Mouse (Mus musculus): ENCODE results near the gene Trib3. TPM values are rescaled to one million over a fixed set of nuclear protein-coding genes. Genes with fewer than 3 reads are reported as not detected.

Trib3 gene
- polyA plus RNA-seq, 1 experiment from 2014 or later: 5.0 TPM

DNA sequence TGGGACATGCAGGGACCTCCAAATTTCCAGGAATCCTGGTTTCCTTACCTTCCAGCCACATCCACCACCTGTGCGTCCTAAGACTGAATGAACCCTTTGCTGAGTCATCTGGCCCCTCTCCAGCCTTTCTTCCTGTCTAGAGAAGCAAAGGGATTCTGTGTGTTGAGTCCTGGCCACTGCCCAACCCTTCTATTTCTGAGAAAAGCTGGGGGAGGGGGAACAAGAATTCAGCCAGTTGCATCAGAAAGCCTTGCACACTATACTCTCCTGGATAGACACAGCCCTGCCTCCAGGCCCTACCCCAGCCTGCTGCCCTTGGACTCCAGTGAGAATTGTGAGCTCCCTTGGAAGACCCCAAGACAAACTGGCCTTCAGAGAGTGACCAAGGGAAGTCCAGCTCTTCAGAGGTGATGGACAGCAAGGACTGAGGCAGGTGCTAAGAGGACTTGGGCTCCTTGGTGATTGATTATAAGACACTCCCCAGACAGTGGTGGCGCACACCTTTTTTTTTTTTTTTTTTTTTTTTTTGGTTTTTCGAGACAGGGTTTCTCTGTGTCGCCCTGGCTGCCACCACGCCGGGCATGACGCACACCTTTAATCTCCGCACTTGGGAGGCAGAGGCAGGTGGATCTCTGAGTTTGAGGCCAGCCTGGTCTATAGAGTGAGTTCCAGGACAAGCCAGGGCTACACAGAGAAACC is 6.2 kb upstream of the Trib3 start:
- Histone ChIP-seq H3K36me3 (ENCODE audit: control insufficient read depth, insufficient read depth, low read length) (no peaks in the 10 kb centered on the region), H3K4me2 (ENCODE audit: low read depth, low read length) (no peak overlapping the region), H3K4me3 (ENCODE audit: low read length) (no peak overlapping the region), H3K4me1 (replicated peaks; ENCODE audit: control insufficient read depth, insufficient read depth, low read length) (peaks cover 5% of the 10 kb centered on the region; the same call in 1 of the 2 replicates), H3K27ac (ENCODE audit: low read length) (no peak overlapping the region), H3K27me3 (ENCODE audit: control insufficient read depth, insufficient read depth, low read depth, low read length) (no peaks in the 10 kb centered on the region), H3K9me3 (ENCODE audit: control insufficient read depth, low read length) (no peaks in the 10 kb centered on the region), H3K9ac (ENCODE audit: low read length) (no peak overlapping the region)
- WGBS: 77% methylated on average over 8 of the region's 8 CpGs
- peak; percentile 76 for ATAC-seq (ENCODE audit: low read depth)

DNA sequence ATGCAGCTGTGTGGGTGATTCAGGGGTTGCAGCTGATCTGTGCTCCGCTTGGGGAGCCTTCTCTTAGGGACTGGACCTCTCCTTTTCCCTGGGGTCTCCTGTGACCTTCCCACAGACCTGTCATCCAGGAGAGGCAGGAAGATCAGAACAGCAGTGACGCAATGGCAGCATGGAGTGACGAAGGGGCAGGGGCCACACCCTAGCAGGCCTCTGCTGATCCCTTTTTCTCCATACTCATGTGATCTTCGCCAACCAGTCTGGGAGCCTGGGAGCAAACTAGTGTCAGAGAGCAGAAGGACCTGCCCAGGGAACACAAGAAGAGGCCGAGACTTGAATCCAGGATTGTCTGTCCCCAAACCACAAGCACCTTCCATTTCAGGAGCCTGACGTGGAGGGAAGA is 5.4 kb upstream of the Trib3 start:
- Histone ChIP-seq H3K9me3 (ENCODE audit: control insufficient read depth, low read length) (no peaks in the 10 kb centered on the region), H3K27ac (ENCODE audit: low read length) (no peak overlapping the region), H3K27me3 (ENCODE audit: control insufficient read depth, insufficient read depth, low read depth, low read length) (no peaks in the 10 kb centered on the region), H3K4me3 (ENCODE audit: low read length) (no peak overlapping the region), H3K36me3 (ENCODE audit: control insufficient read depth, insufficient read depth, low read length) (no peaks in the 10 kb centered on the region), H3K9ac (ENCODE audit: low read length) (no peak overlapping the region), H3K4me1 (replicated peaks; ENCODE audit: control insufficient read depth, insufficient read depth, low read length) (peaks cover 9% of the 10 kb centered on the region; the same call in 1 of the 2 replicates), H3K4me2 (ENCODE audit: low read depth, low read length) (no peak overlapping the region)
- no peak for ATAC-seq (ENCODE audit: low read depth)
- 83% methylated on average over 6 of the region's 6 CpGs for WGBS

- H3K27ac ChIP-seq (ENCODE audit: low read length): no peak overlapping the region
- ATAC-seq (ENCODE audit: low read depth): no peak
- 73% methylated on average over 2 of the region's 2 CpGs for WGBS
- H3K4me3 ChIP-seq (ENCODE audit: low read length): no peak overlapping the region
- no peak overlapping the region for H3K4me2 ChIP-seq (ENCODE audit: low read depth, low read length)
- H3K9ac ChIP-seq (ENCODE audit: low read length): no peak overlapping the region
- H3K27me3 ChIP-seq (ENCODE audit: control insufficient read depth, insufficient read depth, low read depth, low read length): peaks cover 2% of the 10 kb centered on the region; the same call in 1 of the 2 replicates
- H3K4me1 ChIP-seq (replicated peaks; ENCODE audit: control insufficient read depth, insufficient read depth, low read length): peaks cover 11% of the 10 kb centered on the region
- no peaks in the 10 kb centered on the region for H3K9me3 ChIP-seq (ENCODE audit: control insufficient read depth, low read length)
- H3K36me3 ChIP-seq (ENCODE audit: control insufficient read depth, insufficient read depth, low read length): no peaks in the 10 kb centered on the region
Measured at GRCm38 (mm10) chr2:152347722-152348121, 3.9 kb upstream of the Trib3 start.

DNA sequence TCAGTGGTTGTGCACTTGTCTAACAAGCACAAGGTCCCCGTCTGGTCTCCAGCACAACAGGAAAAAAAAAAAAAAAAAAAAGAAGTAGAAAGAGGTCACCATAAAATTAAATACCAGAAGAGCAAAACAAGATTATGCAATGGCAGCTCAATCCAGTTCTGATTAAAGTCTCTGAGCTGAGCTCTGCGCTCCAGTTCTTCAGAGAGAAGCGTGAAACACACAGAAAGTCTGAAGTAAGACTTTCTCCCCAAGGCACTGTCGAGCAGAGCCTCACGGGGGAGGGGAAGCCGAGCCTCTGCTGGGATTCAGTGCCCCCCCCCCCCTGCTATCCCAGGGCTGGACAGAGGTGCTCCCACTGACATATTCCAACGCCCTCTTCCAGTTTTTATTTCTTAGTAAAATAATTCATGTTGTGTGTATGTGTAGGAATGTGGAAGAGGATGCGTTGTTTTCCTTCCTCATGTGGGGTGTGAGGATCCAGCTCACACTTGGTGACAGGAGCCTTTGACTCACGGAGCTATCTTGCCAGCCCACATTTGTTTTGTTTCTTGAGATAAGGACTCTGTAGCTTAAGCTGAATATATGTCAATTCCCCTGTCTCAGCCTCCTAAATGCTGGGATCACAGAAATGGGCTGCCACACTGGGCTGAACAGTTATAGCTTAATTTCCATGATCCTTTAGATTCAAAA is 3.1 kb upstream of the Trib3 start:
- H3K4me2 ChIP-seq (ENCODE audit: low read depth, low read length): no peak overlapping the region
- H3K27ac ChIP-seq (ENCODE audit: low read length): no peak overlapping the region
- H3K9ac ChIP-seq (ENCODE audit: low read length): no peak overlapping the region
- no peaks in the 10 kb centered on the region for H3K9me3 ChIP-seq (ENCODE audit: control insufficient read depth, low read length)
- no peaks in the 10 kb centered on the region for H3K36me3 ChIP-seq (ENCODE audit: control insufficient read depth, insufficient read depth, low read length)
- no peak overlapping the region for H3K4me3 ChIP-seq (ENCODE audit: low read length)
- H3K27me3 ChIP-seq (ENCODE audit: control insufficient read depth, insufficient read depth, low read depth, low read length): peaks cover 2% of the 10 kb centered on the region; the same call in 1 of the 2 replicates
- WGBS: 29% methylated on average over 9 of the region's 9 CpGs
- H3K4me1 ChIP-seq (replicated peaks; ENCODE audit: control insufficient read depth, insufficient read depth, low read length): peaks cover 11% of the 10 kb centered on the region
- ATAC-seq (ENCODE audit: low read depth): no peak

DNA sequence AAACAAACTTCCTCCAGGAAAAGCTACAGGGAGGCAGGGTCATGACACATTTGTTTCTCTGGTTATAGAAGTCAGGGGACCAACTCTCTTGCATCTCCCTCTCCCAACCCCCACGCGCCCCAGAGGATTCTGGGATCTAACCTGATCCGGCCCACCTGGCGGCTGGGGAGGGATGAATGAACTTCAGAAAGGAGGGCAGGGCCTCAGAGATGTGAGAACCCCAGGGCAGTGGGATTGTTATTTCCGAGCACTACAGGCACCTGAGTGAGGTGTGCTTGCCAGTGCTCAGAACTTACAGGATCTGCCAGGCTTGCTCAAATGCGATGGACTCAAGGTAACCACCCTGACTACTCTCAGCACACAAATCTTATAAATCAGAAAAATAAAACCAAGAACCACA is 1.6 kb upstream of the Trib3 start:
- WGBS: 61% methylated on average over 6 of the region's 6 CpGs
- Histone ChIP-seq H3K36me3 (ENCODE audit: control insufficient read depth, insufficient read depth, low read length) (no peaks in the 10 kb centered on the region), H3K4me2 (ENCODE audit: low read depth, low read length) (no peak overlapping the region), H3K27ac (ENCODE audit: low read length) (no peak overlapping the region), H3K4me3 (ENCODE audit: low read length) (no peak overlapping the region), H3K9ac (ENCODE audit: low read length) (no peak overlapping the region), H3K4me1 (replicated peaks; ENCODE audit: control insufficient read depth, insufficient read depth, low read length) (peaks cover 11% of the 10 kb centered on the region), H3K27me3 (ENCODE audit: control insufficient read depth, insufficient read depth, low read depth, low read length) (peaks cover 2% of the 10 kb centered on the region; the same call in 1 of the 2 replicates), H3K9me3 (ENCODE audit: control insufficient read depth, low read length) (no peaks in the 10 kb centered on the region)
- ATAC-seq (ENCODE audit: low read depth): no peak

DNA sequence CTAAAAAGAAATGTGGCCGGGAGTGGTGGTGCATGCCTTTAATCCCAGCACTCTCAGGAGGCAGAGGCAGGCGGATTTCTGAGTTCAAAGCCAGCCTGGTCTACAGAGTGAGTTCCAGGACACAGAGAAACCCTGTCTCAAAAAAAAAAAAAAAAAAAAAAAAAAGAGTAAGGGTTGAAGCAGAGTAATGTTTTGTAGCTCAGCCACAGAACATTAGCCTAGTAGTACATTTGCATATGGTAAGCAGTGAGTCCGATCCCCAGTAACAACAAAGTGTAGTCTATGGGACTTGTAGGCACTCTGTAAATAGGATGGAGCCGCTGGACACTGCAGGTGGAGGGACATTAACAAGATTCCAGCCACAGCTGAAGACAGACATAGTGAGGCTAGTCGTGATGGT is 1.1 kb upstream of the Trib3 start:
- no peak overlapping the region for H3K9ac ChIP-seq (ENCODE audit: low read length)
- no peaks in the 10 kb centered on the region for H3K9me3 ChIP-seq (ENCODE audit: control insufficient read depth, low read length)
- no peaks in the 10 kb centered on the region for H3K36me3 ChIP-seq (ENCODE audit: control insufficient read depth, insufficient read depth, low read length)
- 63% methylated on average over 5 of the region's 5 CpGs for WGBS
- peaks cover 2% of the 10 kb centered on the region; the same call in 1 of the 2 replicates for H3K27me3 ChIP-seq (ENCODE audit: control insufficient read depth, insufficient read depth, low read depth, low read length)
- peaks cover 8% of the 10 kb centered on the region for H3K4me1 ChIP-seq (replicated peaks; ENCODE audit: control insufficient read depth, insufficient read depth, low read length)
- no peak for ATAC-seq (ENCODE audit: low read depth)
- no peak overlapping the region for H3K27ac ChIP-seq (ENCODE audit: low read length)
- H3K4me3 ChIP-seq (ENCODE audit: low read length): no peak overlapping the region
- no peak overlapping the region for H3K4me2 ChIP-seq (ENCODE audit: low read depth, low read length)

- Histone ChIP-seq H3K9ac (ENCODE audit: low read length) (peak overlapping the region; percentile 68), H3K4me2 (ENCODE audit: low read depth, low read length) (peak overlapping the region; percentile 94), H3K27ac (ENCODE audit: low read length) (no peak overlapping the region), H3K4me1 (replicated peaks; ENCODE audit: control insufficient read depth, insufficient read depth, low read length) (peaks cover 6% of the 10 kb centered on the region), H3K36me3 (ENCODE audit: control insufficient read depth, insufficient read depth, low read length) (no peaks in the 10 kb centered on the region), H3K27me3 (ENCODE audit: control insufficient read depth, insufficient read depth, low read depth, low read length) (peaks cover 2% of the 10 kb centered on the region; the same call in 1 of the 2 replicates), H3K4me3 (ENCODE audit: low read length) (peak overlapping the region; percentile 59), H3K9me3 (ENCODE audit: control insufficient read depth, low read length) (no peaks in the 10 kb centered on the region)
- WGBS: 9% methylated on average over 10 of the region's 10 CpGs
- peak; percentile 4 for ATAC-seq (ENCODE audit: low read depth)
Measured at GRCm38 (mm10) chr2:152344361-152344760, 529 bp upstream of the Trib3 start.

DNA sequence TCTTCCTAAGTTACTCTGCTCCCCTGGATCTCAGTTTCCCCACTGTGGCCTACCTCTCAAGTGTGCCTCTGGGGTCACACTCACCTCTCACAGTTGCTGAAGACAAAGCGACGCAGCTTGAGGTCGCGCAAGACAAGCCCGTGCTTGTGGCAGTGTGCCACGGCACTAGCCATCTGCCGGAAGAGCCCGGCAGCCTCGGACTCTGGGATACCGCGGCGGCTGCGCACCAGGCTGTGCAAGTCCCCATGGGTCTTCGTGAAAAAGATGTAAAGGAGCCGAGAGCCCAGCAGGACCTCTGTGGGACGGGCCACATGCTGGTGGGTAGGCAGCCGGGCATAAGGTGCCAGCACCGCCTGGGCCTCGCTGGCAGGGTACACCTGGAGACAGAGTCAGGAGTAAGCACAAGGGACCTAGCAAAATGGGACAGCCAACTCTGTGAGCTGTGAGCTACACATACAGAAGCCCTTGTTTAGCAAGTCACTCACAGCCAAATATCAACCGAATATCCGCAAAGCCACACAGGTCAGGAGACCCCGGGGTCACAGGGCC is 4.1 kb downstream of the Trib3 start:
- WGBS: 84% methylated on average over 22 of the region's 22 CpGs
- no peak overlapping the region for H3K4me2 ChIP-seq (ENCODE audit: low read depth, low read length)
- H3K27me3 ChIP-seq (ENCODE audit: control insufficient read depth, insufficient read depth, low read depth, low read length): peaks cover 2% of the 10 kb centered on the region; the same call in 1 of the 2 replicates
- H3K27ac ChIP-seq (ENCODE audit: low read length): no peak overlapping the region
- ATAC-seq (ENCODE audit: low read depth): no peak
- H3K4me3 ChIP-seq (ENCODE audit: low read length): no peak overlapping the region
- peaks cover 15% of the 10 kb centered on the region for H3K4me1 ChIP-seq (replicated peaks; ENCODE audit: control insufficient read depth, insufficient read depth, low read length)
- H3K9ac ChIP-seq (ENCODE audit: low read length): no peak overlapping the region
- no peaks in the 10 kb centered on the region for H3K36me3 ChIP-seq (ENCODE audit: control insufficient read depth, insufficient read depth, low read length)
- no peaks in the 10 kb centered on the region for H3K9me3 ChIP-seq (ENCODE audit: control insufficient read depth, low read length)

DNA sequence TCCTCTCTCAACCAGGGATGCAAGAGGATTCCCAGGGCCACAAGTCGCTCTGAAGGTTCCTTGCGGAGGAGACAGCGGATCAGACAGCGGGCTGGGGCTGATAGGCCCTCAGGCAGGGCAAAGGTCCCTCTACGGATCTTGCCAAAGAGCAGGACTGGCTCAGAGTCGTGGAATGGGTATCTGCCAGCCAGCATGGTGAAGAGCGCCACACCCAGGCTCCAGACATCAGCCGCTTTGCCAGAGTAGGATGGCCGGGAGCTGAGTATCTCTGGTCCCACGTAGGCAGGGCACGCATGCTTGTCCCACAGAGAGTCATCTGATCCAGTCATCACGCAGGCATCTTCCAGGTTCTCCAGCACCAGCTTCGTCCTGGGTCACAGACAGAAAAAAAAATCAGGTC is 5.5 kb downstream of the Trib3 start:
- H3K4me2 ChIP-seq (ENCODE audit: low read depth, low read length): no peak overlapping the region
- no peaks in the 10 kb centered on the region for H3K36me3 ChIP-seq (ENCODE audit: control insufficient read depth, insufficient read depth, low read length)
- H3K4me3 ChIP-seq (ENCODE audit: low read length): no peak overlapping the region
- H3K9me3 ChIP-seq (ENCODE audit: control insufficient read depth, low read length): no peaks in the 10 kb centered on the region
- H3K27ac ChIP-seq (ENCODE audit: low read length): 0 out of 2 replicates have a peak overlapping the region, but pooled peaks have one; percentile 75
- peaks cover 9% of the 10 kb centered on the region for H3K4me1 ChIP-seq (replicated peaks; ENCODE audit: control insufficient read depth, insufficient read depth, low read length)
- ATAC-seq (ENCODE audit: low read depth): no peak
- no peak overlapping the region for H3K9ac ChIP-seq (ENCODE audit: low read length)
- 77% methylated on average over 13 of the region's 13 CpGs for WGBS
- H3K27me3 ChIP-seq (ENCODE audit: control insufficient read depth, insufficient read depth, low read depth, low read length): peaks cover 2% of the 10 kb centered on the region; the same call in 1 of the 2 replicates
